Mouse (Mus musculus) midbrain, embryonic 16.5 days (tissue): ENCODE results near the gene Dnajb9. TPM values are rescaled to one million over a fixed set of nuclear protein-coding genes. Genes with fewer than 3 reads are reported as not detected.
A peak's percentile ranks its signal among the peaks of the same experiment; 100 is the strongest.
"Not testable (repeated sequence)": the region's sequence is repeated elsewhere in the genome, so short reads cannot be mapped to it uniquely, and the experiment has no call there.

Source experiments
- ATAC-seq: fragments of 200-750 bp; cut with Nextera tagmentation; 2 replicates; pipeline ENCODE4 v1.8.0; 2017; ENCODE audit warnings: moderate TSS enrichment
- H3K27ac ChIP-seq: fragments of 300-500 bp; sonication (generic); 2 replicates; pipeline ENCODE4 v1.5.1; 2014; ENCODE audit warnings: mild to moderate bottlenecking, low read length, mixed read lengths
- H3K27me3 ChIP-seq: fragments of 300-500 bp; sonication (generic); 2 replicates; pipeline ENCODE4 v1.6.1; 2014; ENCODE audit warnings: low read depth, low read length, mixed read lengths; ENCODE audit not compliant: control insufficient read depth, insufficient read depth
- H3K36me3 ChIP-seq: fragments of 300-500 bp; sonication (generic); 2 replicates; pipeline ENCODE4 v1.6.1; 2014; ENCODE audit warnings: mild to moderate bottlenecking, low read length, moderate library complexity, mixed read lengths; ENCODE audit not compliant: control insufficient read depth, insufficient read depth
- H3K4me1 ChIP-seq: fragments of 300-500 bp; sonication (generic); 2 replicates; pipeline ENCODE4 v1.6.1; 2014; ENCODE audit warnings: mild to moderate bottlenecking, low read length, mixed read lengths; ENCODE audit not compliant: control insufficient read depth, insufficient read depth
- H3K4me2 ChIP-seq: fragments of 300-500 bp; sonication (generic); 2 replicates; pipeline ENCODE4 v1.6.1; 2014; ENCODE audit warnings: mild to moderate bottlenecking, low read length, mixed read lengths
- H3K4me3 ChIP-seq: fragments of 300-500 bp; sonication (generic); 2 replicates; pipeline ENCODE4 v1.5.1; 2014; ENCODE audit warnings: low read depth, mild to moderate bottlenecking, low read length, moderate library complexity, mixed read lengths
- H3K9ac ChIP-seq: fragments of 300-500 bp; sonication (generic); 2 replicates; pipeline ENCODE4 v1.6.1; 2014; ENCODE audit warnings: low read depth, low read length, mixed read lengths
- H3K9me3 ChIP-seq: fragments of 300-500 bp; sonication (generic); replicated peaks from 2 replicates; pipeline ENCODE4 v1.6.1; 2014; ENCODE audit warnings: mild to moderate bottlenecking, low read length, mixed read lengths; ENCODE audit not compliant: control insufficient read depth, poor library complexity, severe bottlenecking
- WGBS: fragments of 180-500 bp; shearing (Covaris S2); extraction: QIAGEN DNeasy Blood & Tissue Kit; methylation state at CpG from one replicate; pipeline ENCODE4 v1.1.7; 2014; 5-methylcytosine and 5-hydroxymethylcytosine counted together
- polyA plus RNA-seq: library from polyadenylated mRNA; unstranded; fragments of >200 nt; fragmentation: Nextera tagmentation; extraction: Ambion mirVana; gene quantifications from 2 replicates; pipeline ENCODE4 v1.2.1, GENCODE M21; 2015

Dnajb9 gene
- polyA plus RNA-seq, 1 experiment from 2014 or later, result 36.6 TPM

- H3K4me1 ChIP-seq, H3K27me3 ChIP-seq, H3K36me3 ChIP-seq, H3K27ac ChIP-seq, ATAC-seq, H3K9me3 ChIP-seq: not testable (repeated sequence)
- Histone ChIP-seq H3K9ac (peak within 1 kb of the TSS; percentile 78), H3K4me3 (peak within 1 kb of the TSS; percentile 73), H3K4me2 (peak within 1 kb of the TSS; percentile 73)
- WGBS, result 90% methylated on average over 2 of the region's 2 CpGs
These were observed 10.9 kb upstream of the Dnajb9 start, which contains the start of gene Pnpla8 for GRCm38 (mm10) chr12:44221070-44221469. TSS of gene Pnpla8 (plus strand) at chr12:44221370.

- no peak overlapping the region for H3K4me3 ChIP-seq
- 93% methylated on average over 3 of the region's 3 CpGs for WGBS
- no peak overlapping the region for H3K9ac ChIP-seq
- H3K4me2 ChIP-seq, result no peak overlapping the region
- H3K27ac ChIP-seq, result no peak overlapping the region
- no peak for ATAC-seq
- H3K4me1 ChIP-seq, result peaks cover 11% of the 10 kb centered on the region
- H3K27me3 ChIP-seq, result no peaks in the 10 kb centered on the region; the same call in 1 of the 2 replicates
- no peaks in the 10 kb centered on the region for H3K9me3 ChIP-seq
- no peaks in the 10 kb centered on the region for H3K36me3 ChIP-seq
These were observed 1.4 kb upstream of the Dnajb9 start for GRCm38 (mm10) chr12:44211555-44211954.

GRCm38 (mm10) chr12:44209141-44209823 lies 844 bp downstream of the Dnajb9 start:
- peaks cover 11% of the 10 kb centered on the region for H3K4me1 ChIP-seq
- peak overlapping the region; percentile 89 for H3K27ac ChIP-seq
- WGBS, result 0% methylated on average over 37 of the region's 37 CpGs
- no peaks in the 10 kb centered on the region for H3K27me3 ChIP-seq
- H3K4me2 ChIP-seq, result peak overlapping the region; percentile 95
- peaks cover 5% of the 10 kb centered on the region; the same call in 1 of the 2 replicates for H3K36me3 ChIP-seq
- peak overlapping the region; percentile 100 for H3K4me3 ChIP-seq
- no peaks in the 10 kb centered on the region for H3K9me3 ChIP-seq
- ATAC-seq, result no peak
- H3K9ac ChIP-seq, result peak overlapping the region; percentile 84

GRCm38 (mm10) chr12:44197873-44198525 lies 12.1 kb downstream of the Dnajb9 start:
- Histone ChIP-seq H3K27ac (no peak overlapping the region), H3K4me3 (no peak overlapping the region), H3K27me3 (no peaks in the 10 kb centered on the region), H3K9ac (no peak overlapping the region), H3K36me3 (no peaks in the 10 kb centered on the region), H3K4me2 (no peak overlapping the region), H3K4me1 (no peaks in the 10 kb centered on the region), H3K9me3 (no peaks in the 10 kb centered on the region)
- 72% methylated on average over 4 of the region's 4 CpGs for WGBS
- ATAC-seq, result no peak

GRCm38 (mm10) chr12:44181081-44181982 lies 28.8 kb downstream of the Dnajb9 start:
- Histone ChIP-seq H3K36me3 (no peaks in the 10 kb centered on the region), H3K27me3 (no peaks in the 10 kb centered on the region), H3K27ac (no peak overlapping the region), H3K4me3 (no peak overlapping the region), H3K4me1 (peaks cover 12% of the 10 kb centered on the region), H3K9me3 (no peaks in the 10 kb centered on the region), H3K4me2 (peak overlapping the region; percentile 26), H3K9ac (no peak overlapping the region)
- peak; percentile 92 for ATAC-seq
- 42% methylated on average over 9 of the region's 9 CpGs for WGBS

- Histone ChIP-seq H3K9ac (no peak overlapping the region), H3K4me1 (peaks cover 16% of the 10 kb centered on the region), H3K4me3 (no peak overlapping the region), H3K4me2 (peak overlapping the region; percentile 20; the same call in 1 of the 2 replicates), H3K9me3 (no peaks in the 10 kb centered on the region), H3K36me3 (no peaks in the 10 kb centered on the region), H3K27ac (peak overlapping the region; percentile 76), H3K27me3 (no peaks in the 10 kb centered on the region)
- peak; percentile 61; the same call in 1 of the 2 replicates for ATAC-seq
- 19% methylated on average over 2 of the region's 2 CpGs for WGBS
These were observed 33.1 kb downstream of the Dnajb9 start for GRCm38 (mm10) chr12:44177038-44177355.

- Histone ChIP-seq H3K4me2 (peak overlapping the region; percentile 20; the same call in 1 of the 2 replicates), H3K36me3 (no peaks in the 10 kb centered on the region), H3K4me3 (no peak overlapping the region), H3K9ac (no peak overlapping the region; the same call in 1 of the 2 replicates), H3K27me3 (no peaks in the 10 kb centered on the region), H3K27ac (peak overlapping the region; percentile 76), H3K9me3 (no peaks in the 10 kb centered on the region), H3K4me1 (peaks cover 16% of the 10 kb centered on the region)
- ATAC-seq, result peak; percentile 30; the same call in 1 of the 2 replicates
- 44% methylated on average over 10 of the region's 10 CpGs for WGBS
These were observed 33.6 kb downstream of the Dnajb9 start for GRCm38 (mm10) chr12:44176331-44177037.

GRCm38 (mm10) chr12:44166949-44167348 lies 43.2 kb downstream of the Dnajb9 start:
- ATAC-seq, result no peak
- Histone ChIP-seq H3K9ac (no peak overlapping the region), H3K27ac (no peak overlapping the region), H3K9me3 (no peaks in the 10 kb centered on the region), H3K4me3 (no peak overlapping the region), H3K4me1 (no peaks in the 10 kb centered on the region), H3K4me2 (no peak overlapping the region), H3K27me3 (no peaks in the 10 kb centered on the region), H3K36me3 (no peaks in the 10 kb centered on the region)
